Mouse (Mus musculus) left cerebral cortex, postnatal 14 days (tissue): ENCODE results near the gene P3h4. TPM values are rescaled to one million over a fixed set of nuclear protein-coding genes. Genes with fewer than 3 reads are reported as not detected.

Source experiments
- DNase-seq, 2 experiments: peaks; one replicate each; pipeline ENCODE4 v3.0.0; 2021 to 2022; ENCODE audit warnings: low spot score in 2 of 2, mixed read lengths in 1 of 2
- intact Hi-C: fragments of 180-260 bp; cut with DNase I; formaldehyde crosslinking; loops from one replicate; pipeline ENCODE4 v1.15.1; 2025
- total RNA-seq, 2 experiments: library from RNA; stranded (reverse); gene quantifications; 2 replicates each; pipeline ENCODE4 v1.2.3; 2021

P3h4 gene
- total RNA-seq, 2 experiments from 2014 or later = 5.7 to 5.8 TPM

- DNase-seq = no peak
- intact Hi-C loops = no loop called here
Measured at GRCm38 (mm10) chr11:100413541-100413940, 1.1 kb downstream of the P3h4 start.

DNA sequence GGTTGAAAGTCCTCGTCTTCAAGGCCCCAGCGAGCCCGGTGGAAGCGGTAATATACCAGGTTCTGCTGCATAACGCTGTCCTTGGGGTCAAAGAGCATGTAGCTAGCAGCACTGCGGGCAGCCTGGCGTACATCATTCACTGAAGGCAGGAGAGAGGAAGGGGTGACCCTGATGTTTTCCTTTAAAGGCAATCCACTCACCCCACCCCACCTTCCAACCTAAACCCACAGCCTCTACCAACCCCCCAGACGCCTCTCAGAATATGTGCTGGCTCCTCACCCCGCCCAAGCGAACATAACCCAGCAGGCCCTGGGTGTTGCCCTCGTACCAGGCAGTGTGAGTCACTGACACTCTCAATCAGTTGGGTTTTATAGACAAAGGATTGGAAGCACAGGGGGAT is 2.9 kb downstream of the P3h4 start:
- no peak for DNase-seq
- intact Hi-C loops = no loop called here

- intact Hi-C loops = loop anchor here (2.0 kb wide), 1 partner anchor 47 kb away; no protein-coding TSS in a partner anchor
- no peak for DNase-seq
Measured at GRCm38 (mm10) chr11:100409686-100410085, 5.0 kb downstream of the P3h4 start.

- intact Hi-C loops = loop anchor here (2.0 kb wide), 1 partner anchor 46 kb away; no protein-coding TSS in a partner anchor
- DNase-seq = no peak
Measured at GRCm38 (mm10) chr11:100408835-100409462, 5.7 kb downstream of the P3h4 start.

DNA sequence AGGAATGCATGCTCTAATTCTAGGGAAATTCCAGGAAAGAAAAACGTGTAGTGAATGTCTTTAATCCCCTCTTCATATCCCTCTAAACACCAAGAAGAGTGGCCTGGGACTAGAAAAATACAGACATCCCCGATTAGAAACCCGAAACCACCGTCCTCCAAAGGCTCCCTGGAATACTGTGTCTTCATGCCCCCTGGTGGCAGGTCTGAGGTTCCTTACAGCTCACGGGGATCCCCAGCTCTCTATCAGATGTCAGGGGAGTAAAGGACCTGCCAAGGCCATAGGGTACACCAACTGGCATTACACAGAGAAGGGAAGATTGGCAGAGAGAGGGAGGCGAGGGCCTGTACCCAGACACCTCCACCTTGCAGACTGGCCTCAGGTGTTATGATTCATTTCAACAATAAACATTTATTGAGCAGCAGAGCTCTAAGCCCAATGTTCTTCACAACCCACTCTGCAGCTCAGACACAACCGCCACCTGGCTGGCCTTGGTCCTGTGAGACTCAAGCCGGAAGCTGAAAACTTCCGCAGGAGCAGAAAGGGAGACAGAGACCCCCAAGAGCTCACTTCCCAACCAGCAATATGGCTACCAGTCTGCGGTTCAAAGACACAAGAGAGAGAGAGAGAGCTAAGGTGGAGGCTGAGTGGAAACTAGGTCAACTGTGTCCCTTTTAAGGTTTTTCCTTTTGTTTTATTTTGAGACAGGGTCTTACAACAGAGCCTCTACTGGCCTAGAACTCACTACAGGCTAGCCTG is 6.4 kb downstream of the P3h4 start:
- DNase-seq = peak; percentile 64 to 70

DNA sequence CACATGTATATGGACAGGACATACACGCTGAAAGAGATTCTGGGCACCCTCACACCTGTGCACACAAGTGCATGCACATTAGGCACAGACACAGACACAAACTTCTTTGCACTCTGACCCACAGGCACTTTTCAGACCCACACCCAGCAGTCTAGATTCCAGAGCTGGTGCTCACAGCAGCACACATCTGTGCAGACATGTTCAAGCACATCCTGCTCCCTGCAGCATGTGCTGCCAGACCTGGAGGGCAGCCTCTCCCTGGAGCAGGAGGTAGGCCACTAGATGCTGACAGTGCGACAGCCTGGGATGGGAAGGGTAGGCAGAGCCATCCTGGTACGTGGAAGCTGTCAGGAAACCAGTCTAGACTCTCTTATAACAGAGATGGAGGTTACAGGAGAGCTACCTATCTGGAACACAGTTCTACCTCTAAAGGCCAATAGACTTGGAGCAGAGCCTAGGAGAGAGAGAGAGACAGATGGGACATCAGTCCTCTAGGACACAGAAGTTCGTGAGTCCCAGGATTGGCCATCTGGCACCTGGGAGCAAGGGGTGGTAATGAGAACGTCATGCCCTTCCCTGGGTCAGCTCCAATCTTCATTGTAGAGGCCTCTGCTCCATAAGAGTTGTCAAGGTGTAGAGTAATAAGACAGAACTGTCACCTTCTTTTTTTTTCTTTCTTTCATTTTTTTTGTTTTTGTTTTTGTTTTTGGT is 7.5 kb downstream of the P3h4 start:
- intact Hi-C loops = no loop called here
- DNase-seq = no peak

More for the DNA sequence above, 6.4 kb downstream of the P3h4 start:
- intact Hi-C loops = loop anchor here (2.0 kb wide), 1 partner anchor 45 kb away; no protein-coding TSS in a partner anchor

DNA sequence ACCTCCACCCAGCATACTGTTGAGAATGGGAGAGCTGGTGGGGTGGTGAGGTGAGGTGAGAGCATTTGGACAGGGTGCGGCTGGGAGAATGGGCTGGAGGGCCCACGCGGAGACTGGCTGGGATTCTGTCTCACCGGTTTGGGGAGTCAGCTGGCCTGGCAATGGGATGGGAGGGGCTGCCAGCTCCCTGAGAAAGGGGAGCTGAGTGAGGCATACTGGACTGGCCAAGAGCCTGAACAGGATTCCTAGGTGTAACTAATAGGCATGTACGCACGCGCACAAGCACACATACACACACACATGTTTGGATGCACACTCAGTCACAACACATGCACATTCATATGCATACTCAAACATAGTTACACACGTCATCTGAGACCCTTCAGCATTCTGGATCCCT is 8.4 kb downstream of the P3h4 start:
- no peak for DNase-seq
- intact Hi-C loops = no loop called here

- no peak for DNase-seq
- intact Hi-C loops = no loop called here
Measured at GRCm38 (mm10) chr11:100404456-100405074, 10.1 kb downstream of the P3h4 start.

DNA sequence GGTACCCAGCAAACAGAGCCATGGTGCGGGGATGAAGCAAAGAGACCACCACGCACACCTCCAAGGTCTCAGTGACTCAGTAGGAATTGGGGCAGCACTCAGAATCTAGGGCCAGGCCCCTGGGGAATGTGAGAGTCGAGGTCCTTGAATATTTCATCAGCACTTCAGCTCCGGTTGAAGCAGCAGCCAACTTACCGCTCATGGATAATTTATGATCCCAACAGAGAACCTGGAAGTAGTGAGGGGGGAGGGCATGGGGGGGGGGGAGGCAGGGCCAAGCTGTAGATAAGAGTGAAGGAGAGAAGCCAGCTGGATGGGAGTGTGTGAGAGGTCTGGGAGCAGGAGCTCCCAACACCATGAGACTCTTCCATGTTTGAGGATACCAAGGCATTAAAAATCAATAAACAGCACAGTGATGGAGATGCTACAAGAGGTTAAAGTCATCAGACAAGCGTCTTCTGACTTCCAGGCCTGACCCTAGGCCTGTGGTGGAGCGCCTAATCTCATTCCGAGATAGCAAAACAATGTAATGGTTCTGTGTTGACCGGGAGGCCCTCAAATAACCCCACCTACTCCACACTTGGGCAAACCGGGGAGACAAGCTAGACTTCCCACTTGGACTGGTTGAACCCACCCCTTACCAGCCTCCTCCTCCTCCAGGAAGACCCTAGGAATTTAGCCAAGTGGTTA is 11.0 kb downstream of the P3h4 start:
- no peak for DNase-seq
- intact Hi-C loops = no loop called here

- intact Hi-C loops = no loop called here
Measured at GRCm38 (mm10) chr11:100402682-100403081, 12.0 kb downstream of the P3h4 start.

GRCm38 (mm10) chr11:100402240-100402639 is 12.4 kb downstream of the P3h4 start:
- intact Hi-C loops = no loop called here
- DNase-seq = no peak

More at GRCm38 (mm10) chr11:100402682-100403081, 12.0 kb downstream of the P3h4 start:
- no peak for DNase-seq

DNA sequence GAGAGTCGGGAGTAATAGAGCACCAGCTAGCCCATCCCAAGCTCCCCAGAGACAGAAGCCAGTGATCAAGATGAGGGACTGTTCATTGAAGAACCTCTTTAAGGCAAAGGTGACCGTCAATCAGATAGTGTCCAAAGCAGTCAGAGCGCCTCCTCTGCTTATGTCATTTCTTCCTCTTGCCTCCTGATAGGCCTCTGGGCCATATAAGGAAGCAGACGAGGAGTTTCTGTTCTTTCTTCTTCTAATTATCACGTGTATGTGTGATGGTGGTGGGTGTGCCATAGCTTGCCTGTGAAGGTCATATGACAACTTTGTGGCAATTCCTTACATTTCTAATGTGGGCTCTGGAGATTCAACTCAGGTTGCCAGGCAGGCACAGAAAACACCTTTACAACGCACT is 13.8 kb downstream of the P3h4 start:
- no peak for DNase-seq
- intact Hi-C loops = no loop called here

- DNase-seq = no peak
- intact Hi-C loops = no loop called here
Measured at GRCm38 (mm10) chr11:100399727-100400538, 14.7 kb downstream of the P3h4 start.

- intact Hi-C loops = no loop called here
- DNase-seq = no peak
Measured at GRCm38 (mm10) chr11:100399320-100399719, 15.3 kb downstream of the P3h4 start.

GRCm38 (mm10) chr11:100398517-100398916 is 16.1 kb downstream of the P3h4 start:
- DNase-seq = no peak

DNA sequence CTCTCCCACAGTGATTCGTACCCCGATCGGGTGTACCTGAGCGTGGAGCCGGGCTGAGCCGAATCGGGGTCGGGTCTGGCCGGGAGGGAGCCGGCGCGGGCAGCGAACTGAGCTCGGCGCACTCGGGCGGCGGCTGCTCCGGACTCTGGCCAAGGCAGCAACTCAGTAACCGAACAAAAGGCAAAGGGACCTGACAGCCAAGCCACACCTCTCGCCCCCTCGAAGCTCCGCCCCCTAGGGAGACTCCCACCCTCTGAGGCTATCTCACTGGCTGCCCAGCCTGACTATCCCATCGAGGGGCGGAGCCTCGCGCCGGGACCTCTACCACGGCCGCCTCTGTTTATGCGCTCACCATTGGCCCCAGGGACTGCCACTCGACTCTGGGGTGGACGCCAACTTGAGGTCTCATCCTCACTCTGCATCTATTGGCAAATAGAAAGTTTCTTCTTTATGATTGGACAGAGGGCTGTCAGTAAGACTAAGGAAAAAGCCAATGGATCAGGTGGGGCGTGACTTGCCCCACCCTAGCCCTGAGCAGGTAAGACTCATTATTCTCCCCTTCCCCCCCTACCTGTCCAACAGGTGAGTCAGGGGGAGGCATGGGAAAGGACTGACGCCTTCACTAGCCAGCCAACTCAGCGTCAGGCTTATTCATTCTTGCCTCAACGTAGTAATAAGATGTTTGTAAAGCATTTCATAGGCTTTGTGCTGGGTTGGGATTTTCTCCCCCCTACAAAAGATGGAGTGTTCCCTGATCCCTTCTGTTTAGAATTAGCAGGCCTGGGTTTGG is 16.8 kb downstream of the P3h4 start, which contains the start of gene Jup:
Gene Jup, minus strand, starts transcription at position 164 of the 790 bp plus-strand sequence.
- peak; percentile 100 for DNase-seq
- intact Hi-C loops = no loop called here

More at GRCm38 (mm10) chr11:100398517-100398916, 16.1 kb downstream of the P3h4 start:
- intact Hi-C loops = no loop called here

GRCm38 (mm10) chr11:100396886-100397599 is 17.6 kb downstream of the P3h4 start:
- DNase-seq = no peak
- intact Hi-C loops = no loop called here
